Mouse (Mus musculus): ENCODE data around the gene Chn2.

DNA sequence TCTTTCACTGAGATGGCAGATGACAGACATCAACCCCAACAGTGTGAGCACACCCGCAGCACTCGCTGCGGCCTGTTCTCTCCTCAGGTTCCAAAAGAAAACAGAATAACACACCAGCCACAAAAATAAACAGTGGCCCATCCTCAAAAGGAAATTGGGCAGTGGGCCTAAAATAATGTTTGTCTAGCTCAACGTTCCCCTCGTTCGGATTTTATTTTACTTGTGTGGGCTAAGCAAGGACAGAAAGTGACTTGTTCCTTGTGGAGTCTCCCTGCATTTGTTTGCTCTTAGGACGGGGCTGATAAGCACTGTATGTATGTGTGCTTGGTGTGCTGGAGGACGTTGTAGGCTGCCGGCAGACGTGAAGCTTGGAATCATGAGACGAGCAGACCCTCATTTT lies 240.0 kb downstream of the Chn2 start:
- TF ChIP-seq TCF12 (IDR thresholded peaks at IDR 0.05; ENCODE audit: low read depth, low read length): no peak
- TF ChIP-seq RAD21 (IDR thresholded peaks at IDR 0.05; ENCODE audit: low read depth, low read length): no peak
- TF ChIP-seq MAX (IDR thresholded peaks at IDR 0.05; ENCODE audit: low read length): no peak
- TF ChIP-seq RCOR1 (IDR thresholded peaks at IDR 0.05; ENCODE audit: low read depth, low read length): no peak
- no peak for TF ChIP-seq GATA1 (IDR thresholded peaks at IDR 0.05; ENCODE audit: low read depth, low read length)
- TF ChIP-seq USF1 (IDR thresholded peaks at IDR 0.05; ENCODE audit: low read depth, low read length): no peak
- no peak for TF ChIP-seq CTCF (IDR thresholded peaks at IDR 0.05 in 2 of 3, conservative IDR thresholded peaks at IDR 0.05 in 1 of 3; ENCODE audit: control insufficient read depth in 1 of 3, insufficient read depth in 1 of 3, low read depth in 2 of 3, low read length in 3 of 3, poor library complexity in 1 of 3, severe bottlenecking in 1 of 3)
- TF ChIP-seq POLR2A (IDR thresholded peaks at IDR 0.05; ENCODE audit: control insufficient read depth in 1 of 2, insufficient read depth in 1 of 2, low read depth in 1 of 2, low read length in 2 of 2, poor library complexity in 1 of 2): no peak
- no peak for TF ChIP-seq MYC (IDR thresholded peaks at IDR 0.05; ENCODE audit: low read depth, low read length)
- TF ChIP-seq NRF1 (IDR thresholded peaks at IDR 0.05; ENCODE audit: insufficient read depth, low read depth, low read length, poor library complexity, severe bottlenecking): no peak
- no peak for TF ChIP-seq SMC3 (IDR thresholded peaks at IDR 0.05; ENCODE audit: low read depth, low read length)
- no peak for TF ChIP-seq ZNF384 (IDR thresholded peaks at IDR 0.05; ENCODE audit: low read depth, low read length)
- no peak for TF ChIP-seq ZKSCAN1 (IDR thresholded peaks at IDR 0.05; ENCODE audit: low read depth, low read length)
